ENCODE assay signal across 16 mouse cellular contexts in genomic region chr2:73798136-73798535, GRCm38 (mm10).
"Had no signal": no experiment of that assay in that cellular context is flagged by ENCODE, and none has a peak within 500 bp of the region (broad histone marks: within the 10 kb centered on the region; RNA-seq: fewer than 3 reads in every experiment).

No protein-coding gene starts in this region.

- DNase-seq: lung, adult 18-20 months; lung, embryonic 14.5 days; lung, postnatal 10 days; lung, postnatal 4 days; midbrain, embryonic 14.5 days; right cerebral cortex, postnatal 14 days; thymus, adult 2 months; thymus, postnatal 25 days; thymus, postnatal 4 days had no signal

- H3K4me1 ChIP-seq: midbrain, embryonic 10.5 days; midbrain, embryonic 12.5 days; neural tube, embryonic 12.5 days; stomach, embryonic 15.5 days had no signal

- H3K9me3 ChIP-seq: midbrain, embryonic 10.5 days; midbrain, embryonic 12.5 days; neural tube, embryonic 12.5 days; stomach, embryonic 15.5 days had no signal

- H3K27me3 ChIP-seq: midbrain, embryonic 12.5 days; neural tube, embryonic 12.5 days; stomach, embryonic 15.5 days had no signal

- ATAC-seq: midbrain, embryonic 16.5 days had no signal

- H3K4me3 ChIP-seq: midbrain, embryonic 10.5 days; midbrain, embryonic 12.5 days; myocyte; neural tube, embryonic 12.5 days; stomach, embryonic 15.5 days had no signal

- H3K27ac ChIP-seq: midbrain, embryonic 10.5 days; midbrain, embryonic 12.5 days; neural tube, embryonic 12.5 days; stomach, embryonic 15.5 days; stomach, postnatal 0 days had no signal

- H3K4me2 ChIP-seq: lung, embryonic 14.5 days; midbrain, embryonic 12.5 days; neural tube, embryonic 12.5 days; stomach, embryonic 15.5 days had no signal

- H3K36me3 ChIP-seq: midbrain, embryonic 10.5 days; midbrain, embryonic 12.5 days; neural tube, embryonic 12.5 days; stomach, embryonic 15.5 days had no signal

- H3K9ac ChIP-seq: lung, embryonic 14.5 days; midbrain, embryonic 12.5 days; neural tube, embryonic 12.5 days; stomach, embryonic 15.5 days had no signal
